Mouse (Mus musculus): ENCODE measurements around the gene Eif4enif1.

- TF ChIP-seq CTCF (IDR thresholded peaks at IDR 0.05; ENCODE audit: low read depth) = no peak
- no peak for TF ChIP-seq EP300 (IDR thresholded peaks at IDR 0.05; ENCODE audit: low read depth)
Observed at GRCm38 (mm10) chr11:3265291-3266078, 63.3 kb downstream of the Eif4enif1 start.

All from liver, embryonic 14.5 days (tissue).